Mouse (Mus musculus) hindbrain, embryonic 16.5 days (tissue): ENCODE data around the gene Dclk2. TPM values are rescaled to one million over a fixed set of nuclear protein-coding genes. Genes with fewer than 3 reads are reported as not detected.
A peak's percentile ranks its signal among the peaks of the same experiment; 100 is the strongest.

Experiments
- ATAC-seq: fragments of 200-750 bp; cut with Nextera tagmentation; 2 replicates; pipeline ENCODE4 v1.8.0; 2017; ENCODE audit warnings: moderate TSS enrichment, moderate library complexity
- H3K27ac ChIP-seq: fragments of 300-500 bp; sonication (generic); 2 replicates; pipeline ENCODE4 v1.5.1; 2014; ENCODE audit warnings: low read depth, mild to moderate bottlenecking, control low read depth, low read length, moderate library complexity
- H3K27me3 ChIP-seq: fragments of 300-500 bp; sonication (generic); replicated peaks from 2 replicates; pipeline ENCODE4 v1.6.1; 2014; ENCODE audit warnings: low read length; ENCODE audit not compliant: control insufficient read depth, insufficient read depth
- H3K36me3 ChIP-seq: fragments of 300-500 bp; sonication (generic); 2 replicates; pipeline ENCODE4 v1.6.1; 2014; ENCODE audit warnings: mild to moderate bottlenecking, low read length, moderate library complexity, mixed read lengths; ENCODE audit not compliant: control insufficient read depth, insufficient read depth
- H3K4me1 ChIP-seq: fragments of 300-500 bp; sonication (generic); 2 replicates; pipeline ENCODE4 v1.6.1; 2014; ENCODE audit warnings: low read depth, low read length; ENCODE audit not compliant: control insufficient read depth, insufficient read depth
- H3K4me2 ChIP-seq: fragments of 300-500 bp; sonication (generic); 2 replicates; pipeline ENCODE4 v1.6.1; 2014; ENCODE audit warnings: mild to moderate bottlenecking, low read length, control low read depth, moderate library complexity
- H3K4me3 ChIP-seq: fragments of 300-500 bp; sonication (generic); 2 replicates; pipeline ENCODE4 v1.5.1; 2014; ENCODE audit warnings: mild to moderate bottlenecking, low read length, control low read depth, moderate library complexity
- H3K9ac ChIP-seq: fragments of 300-500 bp; sonication (generic); 2 replicates; pipeline ENCODE4 v1.6.1; 2014; ENCODE audit warnings: low read depth, mild to moderate bottlenecking, control low read depth, low read length, moderate library complexity
- H3K9me3 ChIP-seq: fragments of 300-500 bp; sonication (generic); 2 replicates; pipeline ENCODE4 v1.6.1; 2014; ENCODE audit warnings: mild to moderate bottlenecking, low read length, moderate library complexity; ENCODE audit not compliant: control insufficient read depth
- WGBS: fragments of 180-500 bp; shearing (Covaris S2); extraction: QIAGEN DNeasy Blood & Tissue Kit; methylation state at CpG from one replicate; pipeline ENCODE4 v1.1.7; 2014; 5-methylcytosine and 5-hydroxymethylcytosine counted together
- polyA plus RNA-seq: library from polyadenylated mRNA; unstranded; fragments of >200 nt; fragmentation: Nextera tagmentation; extraction: Ambion mirVana; gene quantifications from 2 replicates; pipeline ENCODE4 v1.2.1, GENCODE M21; 2015

Gene Dclk2
- polyA plus RNA-seq, 1 experiment from 2014 or later: 74.9 TPM

DNA sequence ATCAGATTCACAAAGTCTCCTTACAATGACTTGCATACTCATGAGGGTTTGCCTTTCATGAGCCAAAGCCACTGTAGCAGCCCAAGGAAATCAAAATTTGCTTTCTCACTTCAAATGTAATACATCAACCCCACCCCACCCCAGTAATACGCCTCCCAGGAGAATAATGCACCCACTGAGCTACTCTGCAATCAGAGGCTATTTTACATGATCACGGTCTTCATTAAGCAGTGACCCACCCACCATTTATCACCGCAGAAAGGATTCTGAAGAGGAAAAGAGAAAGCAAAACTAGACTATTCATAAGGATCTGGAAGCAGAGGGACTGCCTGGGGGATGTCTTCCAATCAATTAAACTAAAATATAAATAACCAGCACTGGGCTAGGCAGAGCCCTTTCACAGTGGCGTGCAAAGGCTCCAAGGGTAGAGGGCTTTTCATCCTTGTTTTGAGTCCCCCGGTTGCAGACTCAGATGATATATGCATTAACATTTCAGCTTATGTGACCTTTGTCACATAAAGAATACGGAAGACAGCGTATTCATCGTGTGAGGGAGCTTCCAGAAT lies 62.7 kb downstream of the Dclk2 start:
- H3K4me2 ChIP-seq: no peak overlapping the region

DNA sequence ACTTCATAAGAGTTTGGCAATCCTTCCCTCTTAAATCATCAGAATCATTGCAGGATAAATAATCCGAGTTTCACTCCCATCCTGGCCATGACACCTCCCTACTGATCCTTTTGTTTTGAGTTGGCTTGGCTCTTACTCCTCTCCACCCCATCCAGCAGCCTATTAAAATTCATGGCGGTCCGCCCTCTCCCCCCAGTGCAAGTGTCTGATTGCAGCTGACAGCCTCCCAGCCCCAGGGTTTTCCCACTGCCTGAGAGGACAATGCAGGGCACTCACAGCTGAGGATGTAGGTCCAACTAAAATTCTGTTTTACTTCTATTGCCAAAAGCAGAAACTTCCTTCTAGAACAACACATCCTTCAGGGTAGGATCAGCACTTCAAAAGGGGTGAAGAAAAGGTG lies 67.8 kb downstream of the Dclk2 start:
- peak overlapping the region; percentile 61; the same call in 1 of the 2 replicates for H3K27ac ChIP-seq
- H3K9ac ChIP-seq: no peak overlapping the region
- H3K9me3 ChIP-seq: no peaks in the 10 kb centered on the region
- no peak overlapping the region for H3K4me2 ChIP-seq
- H3K4me1 ChIP-seq: peaks cover 30% of the 10 kb centered on the region
- no peaks in the 10 kb centered on the region for H3K27me3 ChIP-seq
- WGBS: 20% methylated on average over 3 of the region's 3 CpGs
- peak; percentile 68 for ATAC-seq
- H3K36me3 ChIP-seq: no peaks in the 10 kb centered on the region
- H3K4me3 ChIP-seq: no peak overlapping the region

More for the DNA sequence above, 62.7 kb downstream of the Dclk2 start:
- H3K27me3 ChIP-seq: no peaks in the 10 kb centered on the region
- H3K9me3 ChIP-seq: no peaks in the 10 kb centered on the region
- H3K27ac ChIP-seq: peak overlapping the region; percentile 37; the same call in 1 of the 2 replicates
- WGBS: 34% methylated on average over 8 of the region's 8 CpGs
- no peak overlapping the region for H3K9ac ChIP-seq
- no peak overlapping the region for H3K4me3 ChIP-seq
- peaks cover 30% of the 10 kb centered on the region for H3K4me1 ChIP-seq
- ATAC-seq: no peak; the same call in 1 of the 2 replicates
- no peaks in the 10 kb centered on the region for H3K36me3 ChIP-seq

DNA sequence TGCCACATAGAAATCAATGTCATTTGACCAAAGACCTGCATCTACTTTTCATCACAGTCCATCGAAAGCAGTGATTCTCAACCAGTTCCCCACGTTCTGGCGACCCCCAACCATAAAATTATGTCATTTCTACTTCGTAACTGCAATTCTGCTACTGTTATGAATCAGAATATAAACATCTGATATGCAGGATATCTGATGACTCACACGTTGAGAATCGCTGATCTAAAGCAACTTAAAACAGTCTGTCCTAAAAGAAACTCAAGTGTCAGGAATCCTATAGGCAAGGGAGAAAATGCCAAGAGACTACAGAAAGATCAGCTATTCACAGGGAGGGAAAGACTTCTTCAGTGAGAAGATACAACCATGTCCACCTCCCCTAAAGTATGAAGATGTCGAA lies 69.5 kb downstream of the Dclk2 start:
- Histone ChIP-seq H3K9me3 (no peaks in the 10 kb centered on the region), H3K27me3 (no peaks in the 10 kb centered on the region), H3K4me1 (peaks cover 29% of the 10 kb centered on the region), H3K36me3 (no peaks in the 10 kb centered on the region), H3K27ac (peak overlapping the region; percentile 74; the same call in 1 of the 2 replicates), H3K4me3 (no peak overlapping the region), H3K4me2 (no peak overlapping the region), H3K9ac (no peak overlapping the region)
- no peak for ATAC-seq
- 88% methylated on average over 7 of the region's 7 CpGs for WGBS

DNA sequence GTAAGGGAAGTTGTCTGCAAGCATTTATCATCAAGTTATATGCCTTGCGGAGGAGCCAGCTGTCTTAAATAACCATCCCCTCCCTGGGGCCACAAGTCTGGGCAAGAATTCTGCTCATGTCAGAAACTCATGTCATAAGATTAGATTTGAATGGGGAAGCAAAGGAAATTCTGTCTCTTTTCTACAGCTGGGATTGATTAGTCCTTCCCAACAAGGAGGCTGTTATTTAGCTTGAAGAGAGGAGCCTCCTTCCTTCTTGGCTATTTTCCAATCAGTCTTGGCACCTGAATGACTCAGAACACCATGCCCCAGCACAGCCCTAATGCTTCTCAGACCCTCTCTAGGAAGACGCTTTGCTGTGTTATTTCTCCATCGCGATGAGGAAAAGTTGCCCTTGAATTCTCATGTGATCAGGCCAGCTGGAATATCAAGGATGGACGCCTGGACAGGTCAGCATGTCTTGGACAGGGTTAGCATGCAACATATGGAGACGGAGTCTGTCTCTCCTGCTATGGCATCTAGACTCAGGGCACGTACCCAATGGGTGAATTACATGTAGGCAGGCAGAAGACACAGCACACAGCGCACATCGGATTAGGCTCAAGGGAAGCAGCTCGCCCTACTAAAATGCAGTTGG lies 70.1 kb downstream of the Dclk2 start:
- Histone ChIP-seq H3K9me3 (no peaks in the 10 kb centered on the region), H3K4me1 (peaks cover 34% of the 10 kb centered on the region), H3K36me3 (no peaks in the 10 kb centered on the region), H3K9ac (no peak overlapping the region), H3K27ac (peak overlapping the region; percentile 74), H3K27me3 (no peaks in the 10 kb centered on the region), H3K4me3 (no peak overlapping the region), H3K4me2 (peak overlapping the region; percentile 42)
- peak; percentile 77 for ATAC-seq
- WGBS: 46% methylated on average over 10 of the region's 10 CpGs

DNA sequence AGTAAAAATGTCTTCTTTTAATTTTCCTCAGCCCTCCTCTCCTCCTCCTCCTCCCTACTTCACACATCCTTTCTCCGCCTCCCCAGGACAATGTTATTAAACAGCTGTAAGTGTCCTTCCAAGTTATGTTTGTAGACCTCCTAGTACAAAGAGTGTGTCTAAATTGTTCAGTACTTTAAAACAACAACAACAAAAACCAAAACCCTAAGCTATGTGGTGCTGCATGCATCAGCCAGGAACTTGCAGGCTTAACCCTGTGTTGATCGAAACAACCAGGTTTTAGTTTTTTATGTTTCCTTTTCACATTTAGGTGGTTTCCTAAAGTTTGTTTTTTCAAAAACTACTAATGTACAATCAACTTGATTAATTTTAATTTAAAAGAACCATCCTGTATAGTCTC lies 71.3 kb downstream of the Dclk2 start:
- ATAC-seq: no peak
- no peak overlapping the region for H3K9ac ChIP-seq
- no peaks in the 10 kb centered on the region for H3K27me3 ChIP-seq
- H3K9me3 ChIP-seq: no peaks in the 10 kb centered on the region
- H3K4me1 ChIP-seq: peaks cover 42% of the 10 kb centered on the region
- H3K4me2 ChIP-seq: no peak overlapping the region
- no peak overlapping the region; the same call in 1 of the 2 replicates for H3K27ac ChIP-seq
- H3K4me3 ChIP-seq: no peak overlapping the region
- 88% methylated on average over 2 of the region's 2 CpGs for WGBS
- no peaks in the 10 kb centered on the region for H3K36me3 ChIP-seq

DNA sequence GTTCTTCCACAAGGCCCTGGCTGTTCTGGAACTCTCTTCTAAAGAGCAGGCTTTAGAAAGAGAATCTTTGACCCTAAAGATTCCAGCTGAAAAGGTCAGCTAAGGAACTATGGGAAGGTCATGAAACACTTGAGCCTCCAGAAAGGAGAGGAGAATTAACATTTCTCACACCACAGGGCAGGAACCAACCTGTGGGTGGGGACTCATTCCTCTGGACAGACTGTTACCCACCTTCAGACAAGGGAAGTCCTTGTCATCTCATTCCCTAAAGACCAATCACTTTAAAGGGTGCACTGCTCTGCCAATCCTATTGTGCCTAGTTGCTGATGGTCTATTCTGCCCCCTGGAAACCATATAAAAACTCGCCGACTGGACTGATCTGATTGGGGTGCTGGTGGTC lies 73.1 kb downstream of the Dclk2 start:
- no peaks in the 10 kb centered on the region for H3K27me3 ChIP-seq
- no peak for ATAC-seq
- H3K4me2 ChIP-seq: no peak overlapping the region
- no peak overlapping the region for H3K27ac ChIP-seq
- H3K4me3 ChIP-seq: no peak overlapping the region
- H3K4me1 ChIP-seq: peaks cover 37% of the 10 kb centered on the region
- 63% methylated on average over 2 of the region's 2 CpGs for WGBS
- H3K9ac ChIP-seq: no peak overlapping the region
- H3K36me3 ChIP-seq: no peaks in the 10 kb centered on the region
- H3K9me3 ChIP-seq: no peaks in the 10 kb centered on the region

DNA sequence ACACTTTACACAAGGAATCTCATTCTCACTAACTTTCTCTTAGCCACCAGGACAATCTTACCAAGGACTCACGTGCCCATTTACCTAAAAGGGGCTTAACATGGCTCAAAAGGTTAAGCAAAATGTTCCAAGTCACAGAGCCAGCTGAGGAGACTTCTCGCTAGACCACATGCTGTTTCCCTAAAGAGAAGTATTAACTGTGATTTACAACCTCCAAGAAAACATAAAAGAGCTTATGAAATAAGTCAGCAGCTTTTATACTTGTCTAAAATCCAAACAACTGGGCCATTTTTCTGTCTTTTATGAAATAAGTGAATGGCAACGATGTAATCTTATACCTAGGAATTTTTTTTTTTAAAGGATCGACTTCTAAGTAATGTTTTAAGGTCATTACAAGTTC lies 74.6 kb downstream of the Dclk2 start:
- no peak for ATAC-seq
- H3K27ac ChIP-seq: peak overlapping the region; percentile 49
- no peak overlapping the region for H3K9ac ChIP-seq
- no peak overlapping the region for H3K4me2 ChIP-seq
- H3K9me3 ChIP-seq: no peaks in the 10 kb centered on the region
- H3K4me1 ChIP-seq: peaks cover 34% of the 10 kb centered on the region
- no peak overlapping the region for H3K4me3 ChIP-seq
- H3K36me3 ChIP-seq: no peaks in the 10 kb centered on the region
- no peaks in the 10 kb centered on the region for H3K27me3 ChIP-seq
- WGBS: 25% methylated on average over 4 of the region's 4 CpGs

DNA sequence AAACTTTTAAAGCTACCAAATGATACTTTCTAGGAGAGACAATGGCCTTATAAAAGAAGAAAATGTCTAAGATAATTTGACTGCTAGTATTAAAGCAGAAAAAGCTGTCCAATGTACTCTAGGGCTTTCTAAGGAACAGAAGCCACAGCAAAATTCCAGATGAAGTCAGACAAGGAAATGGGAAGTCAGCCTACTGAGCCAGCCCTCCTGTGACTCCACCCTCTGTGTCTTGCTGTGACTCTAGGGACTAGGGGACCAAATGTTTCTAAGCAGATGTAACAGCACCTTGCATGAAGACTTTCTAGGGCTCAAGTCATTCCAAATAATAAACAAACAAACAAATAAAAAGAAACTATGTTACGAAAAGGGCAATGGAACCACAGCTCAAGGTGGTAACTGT lies 75.1 kb downstream of the Dclk2 start:
- peak overlapping the region; percentile 49 for H3K27ac ChIP-seq
- H3K4me1 ChIP-seq: peaks cover 30% of the 10 kb centered on the region
- no peaks in the 10 kb centered on the region for H3K27me3 ChIP-seq
- H3K9ac ChIP-seq: no peak overlapping the region
- no peak overlapping the region for H3K4me2 ChIP-seq
- H3K9me3 ChIP-seq: no peaks in the 10 kb centered on the region
- H3K4me3 ChIP-seq: no peak overlapping the region
- H3K36me3 ChIP-seq: no peaks in the 10 kb centered on the region
- 53% methylated on average over 1 of the region's 1 CpGs for WGBS
- ATAC-seq: peak; percentile 28; the same call in 1 of the 2 replicates

DNA sequence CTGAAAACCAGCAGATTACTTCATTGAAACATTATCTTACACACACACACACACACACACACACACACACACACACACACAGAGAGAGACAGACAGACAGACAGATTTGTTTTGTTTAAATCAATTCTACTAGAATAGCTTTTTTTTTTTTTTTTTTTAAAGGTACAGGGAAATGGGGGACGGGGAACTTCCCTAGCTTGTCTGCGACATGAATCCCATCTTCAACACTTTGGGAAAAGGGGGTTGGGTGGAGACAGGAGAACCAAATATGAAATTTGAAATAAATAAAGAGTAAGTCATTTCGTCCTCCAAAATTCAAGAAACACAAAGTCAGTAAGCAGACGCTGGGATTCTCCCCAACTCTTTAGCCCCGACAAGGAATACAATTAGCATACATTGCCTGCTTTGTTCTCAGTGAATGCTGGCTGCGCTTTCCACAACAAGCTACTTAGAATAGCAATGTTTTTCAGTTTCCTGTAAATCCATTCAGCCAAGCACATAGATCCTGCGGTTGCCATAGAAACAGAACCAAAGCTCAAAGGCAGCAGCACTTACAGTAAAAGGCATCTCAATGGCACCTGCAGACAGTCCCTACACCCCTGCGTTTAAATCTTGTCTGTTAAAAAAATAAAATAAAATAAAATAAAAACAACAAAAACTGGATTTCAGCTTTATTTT lies 75.7 kb downstream of the Dclk2 start:
- Histone ChIP-seq H3K36me3 (no peaks in the 10 kb centered on the region), H3K27me3 (no peaks in the 10 kb centered on the region), H3K4me2 (peak overlapping the region; percentile 51), H3K9ac (peak overlapping the region; percentile 38; the same call in 1 of the 2 replicates), H3K27ac (peak overlapping the region; percentile 83), H3K4me1 (peaks cover 26% of the 10 kb centered on the region), H3K9me3 (no peaks in the 10 kb centered on the region), H3K4me3 (peak overlapping the region; percentile 12; the same call in 1 of the 2 replicates)
- peak; percentile 77 for ATAC-seq
- 3% methylated on average over 8 of the region's 8 CpGs for WGBS
